Mouse (Mus musculus): ENCODE data around the gene Cma1. TPM values are rescaled to one million over a fixed set of nuclear protein-coding genes. Genes with fewer than 3 reads are reported as not detected.
"Not testable (repeated sequence)": the region's sequence is repeated elsewhere in the genome, so short reads cannot be mapped to it uniquely, and the experiment has no call there.

Cma1 gene
- polyA plus RNA-seq (2015; fragmentation: Nextera tagmentation; extraction: Ambion mirVana): 0.43 TPM in 1 of 2 replicates, not detected in the other

- Histone ChIP-seq H3K4me1 (replicated peaks) (no peaks in the 10 kb centered on the region), H3K27ac (no peak within 1 kb of the TSS), H3K4me3 (no peak within 1 kb of the TSS), H3K9ac (no peak within 1 kb of the TSS), H3K9me3 (no peaks in the 10 kb centered on the region), H3K4me2 (no peak within 1 kb of the TSS), H3K27me3 (no peaks in the 10 kb centered on the region), H3K36me3 (no peaks in the 10 kb centered on the region)
- ATAC-seq (ENCODE audit: low FRiP score): no peak
- 88% methylated on average over 4 of the region's 4 CpGs for WGBS
Measured at GRCm38 (mm10) chr14:55944575-55944974, at the start of gene Cma1. Gene Cma1 (minus strand): TSS chr14:55944675.

- not testable (repeated sequence) for H3K27me3 ChIP-seq; H3K9ac ChIP-seq; ATAC-seq (ENCODE audit: low FRiP score); H3K4me2 ChIP-seq; H3K9me3 ChIP-seq; H3K4me3 ChIP-seq; H3K36me3 ChIP-seq; H3K4me1 ChIP-seq (replicated peaks); H3K27ac ChIP-seq
- WGBS: 100% methylated on average over 2 of the region's 3 CpGs
Measured at GRCm38 (mm10) chr14:55987464-55987863, 43.0 kb upstream of the Cma1 start.

DNA sequence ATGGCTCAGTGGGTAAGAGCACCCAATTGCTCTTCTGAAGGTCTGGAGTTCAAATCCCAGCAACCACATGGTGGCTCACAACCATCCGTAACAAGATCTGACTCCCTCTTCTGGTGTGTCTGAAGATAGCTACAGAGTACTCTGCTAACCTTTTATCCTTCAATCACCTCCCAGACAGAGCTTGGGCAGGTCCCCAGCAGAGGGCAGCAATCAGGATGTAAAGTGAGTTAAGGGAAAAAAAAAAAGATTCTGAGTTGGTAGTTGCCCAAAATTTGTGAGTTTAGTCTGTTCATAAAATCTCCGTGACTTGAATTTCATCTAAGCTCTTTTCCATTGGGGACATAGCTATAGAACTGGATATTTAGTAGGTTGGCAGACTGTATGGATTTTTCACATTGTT lies 19.4 kb upstream of the Cma1 start:
- H3K27me3 ChIP-seq; H3K4me2 ChIP-seq; ATAC-seq (ENCODE audit: low FRiP score); H3K4me3 ChIP-seq; H3K9ac ChIP-seq; H3K27ac ChIP-seq; H3K36me3 ChIP-seq; H3K4me1 ChIP-seq (replicated peaks); H3K9me3 ChIP-seq: not testable (repeated sequence)
- WGBS: 48% methylated on average over 2 of the region's 2 CpGs

DNA sequence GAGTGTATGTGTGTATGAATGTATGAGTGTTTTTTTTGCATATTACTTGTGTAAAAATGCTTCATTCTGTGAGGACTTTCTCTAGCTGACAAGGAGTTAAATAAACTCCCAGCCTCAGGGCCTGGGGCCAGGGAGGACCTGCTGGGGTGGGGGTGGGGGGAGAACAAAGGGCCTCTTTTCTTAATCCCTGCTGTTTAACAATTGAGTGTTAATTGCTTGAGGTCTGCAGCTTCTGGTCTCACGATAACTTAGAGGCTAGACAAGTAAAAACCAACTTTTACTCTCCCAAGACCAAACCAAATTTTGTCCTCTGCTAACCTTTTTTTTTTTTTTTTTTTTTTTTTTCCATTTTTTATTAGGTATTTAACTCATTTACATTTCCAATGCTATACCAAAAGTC lies 18.8 kb upstream of the Cma1 start:
- WGBS: 0% methylated on average over 1 of the region's 1 CpGs
- no peaks in the 10 kb centered on the region for H3K4me1 ChIP-seq (replicated peaks)
- no peak overlapping the region for H3K4me2 ChIP-seq
- H3K27me3 ChIP-seq: no peaks in the 10 kb centered on the region
- no peak overlapping the region for H3K9ac ChIP-seq
- H3K36me3 ChIP-seq: no peaks in the 10 kb centered on the region
- no peak for ATAC-seq (ENCODE audit: low FRiP score)
- no peaks in the 10 kb centered on the region for H3K9me3 ChIP-seq
- H3K27ac ChIP-seq: no peak overlapping the region
- no peak overlapping the region for H3K4me3 ChIP-seq

DNA sequence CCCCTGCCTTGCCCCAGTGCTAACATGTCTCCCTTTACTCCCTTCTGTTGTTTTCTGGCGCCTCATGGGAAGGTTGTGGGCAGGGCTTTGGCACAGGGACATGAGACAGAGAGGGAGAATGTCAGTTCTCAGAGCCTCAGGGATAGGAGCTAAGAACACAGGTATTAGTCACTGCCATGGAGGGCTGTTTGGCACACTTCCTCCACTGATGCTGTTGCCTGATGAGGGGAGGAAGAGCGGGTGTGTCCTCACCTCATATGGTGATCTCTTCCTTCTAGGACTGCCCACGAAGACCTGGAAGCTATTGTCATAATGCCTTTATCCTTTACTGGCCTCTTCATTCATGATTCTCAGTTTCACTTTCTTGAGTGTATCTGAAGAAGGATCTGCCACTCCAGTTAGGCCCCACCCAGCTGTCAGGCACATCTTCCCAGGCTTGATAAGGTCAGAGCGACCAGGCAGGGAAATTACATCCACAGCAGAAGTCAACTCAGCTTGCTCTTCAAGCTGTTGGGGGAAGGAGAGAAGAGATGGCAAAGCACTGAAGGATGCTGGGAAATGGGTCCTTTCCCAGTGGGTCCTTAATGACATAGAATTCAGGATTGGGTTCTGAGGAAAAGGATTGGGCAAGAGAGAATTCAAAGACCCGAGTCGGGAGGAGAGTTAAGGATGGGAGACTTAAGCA lies 6.0 kb upstream of the Cma1 start, which contains the start of gene Cma2:
TSS of gene Cma2 (plus strand) at position 635 of the 685 bp plus-strand sequence.
- H3K27ac ChIP-seq: no peak within 1 kb of the TSS
- H3K4me3 ChIP-seq: no peak within 1 kb of the TSS
- H3K4me1 ChIP-seq (replicated peaks): no peaks in the 10 kb centered on the region
- H3K36me3 ChIP-seq: no peaks in the 10 kb centered on the region
- H3K4me2 ChIP-seq: no peak within 1 kb of the TSS
- no peaks in the 10 kb centered on the region for H3K9me3 ChIP-seq
- H3K27me3 ChIP-seq: no peaks in the 10 kb centered on the region
- ATAC-seq (ENCODE audit: low FRiP score): no peak
- no peak within 1 kb of the TSS for H3K9ac ChIP-seq
- 87% methylated on average over 6 of the region's 6 CpGs for WGBS

- Histone ChIP-seq H3K4me2 (no peak overlapping the region), H3K27ac (no peak overlapping the region), H3K4me3 (no peak overlapping the region), H3K36me3 (no peaks in the 10 kb centered on the region), H3K9me3 (no peaks in the 10 kb centered on the region), H3K4me1 (replicated peaks) (no peaks in the 10 kb centered on the region), H3K9ac (no peak overlapping the region), H3K27me3 (no peaks in the 10 kb centered on the region)
- ATAC-seq (ENCODE audit: low FRiP score): no peak
- WGBS: 85% methylated on average over 2 of the region's 2 CpGs
Measured at GRCm38 (mm10) chr14:55946269-55946969, 1.9 kb upstream of the Cma1 start.

DNA sequence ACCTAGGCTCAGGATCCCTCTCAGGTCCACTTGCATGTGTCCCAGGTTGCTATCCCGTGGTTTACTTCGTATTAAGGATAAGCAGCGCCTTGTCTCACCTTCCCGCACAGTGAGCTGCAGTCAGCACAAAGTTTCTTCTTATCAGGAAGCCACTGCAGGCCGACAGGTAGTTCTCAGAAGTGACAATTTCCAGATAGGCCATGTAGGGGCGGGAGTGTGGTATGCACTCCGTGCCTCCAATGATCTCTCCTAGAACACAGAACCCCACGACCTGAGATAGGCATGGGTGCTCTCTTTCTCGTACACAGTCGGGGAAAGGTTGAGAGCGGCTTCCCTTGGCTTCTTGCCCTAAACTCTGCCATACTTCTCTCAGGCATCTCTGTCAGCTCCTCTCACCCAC lies 874 bp downstream of the Cma1 start:
- H3K36me3 ChIP-seq: no peaks in the 10 kb centered on the region
- H3K9me3 ChIP-seq: no peaks in the 10 kb centered on the region
- WGBS: 86% methylated on average over 11 of the region's 11 CpGs
- H3K4me1 ChIP-seq (replicated peaks): no peaks in the 10 kb centered on the region
- no peak overlapping the region for H3K27ac ChIP-seq
- no peaks in the 10 kb centered on the region for H3K27me3 ChIP-seq
- no peak overlapping the region for H3K4me3 ChIP-seq
- no peak overlapping the region for H3K9ac ChIP-seq
- H3K4me2 ChIP-seq: no peak overlapping the region
- no peak for ATAC-seq (ENCODE audit: low FRiP score)

GRCm38 (mm10) chr14:55940070-55940800 lies 4.2 kb downstream of the Cma1 start:
- no peaks in the 10 kb centered on the region for H3K36me3 ChIP-seq
- no peaks in the 10 kb centered on the region for H3K9me3 ChIP-seq
- H3K27ac ChIP-seq: no peak overlapping the region
- no peak overlapping the region for H3K4me2 ChIP-seq
- WGBS: 55% methylated on average over 7 of the region's 7 CpGs
- H3K4me3 ChIP-seq: no peak overlapping the region
- ATAC-seq (ENCODE audit: low FRiP score): no peak
- H3K9ac ChIP-seq: no peak overlapping the region
- H3K27me3 ChIP-seq: no peaks in the 10 kb centered on the region
- H3K4me1 ChIP-seq (replicated peaks): no peaks in the 10 kb centered on the region

- Histone ChIP-seq H3K4me1 (replicated peaks) (no peaks in the 10 kb centered on the region), H3K9me3 (no peaks in the 10 kb centered on the region), H3K4me2 (no peak overlapping the region), H3K4me3 (no peak overlapping the region), H3K27ac (no peak overlapping the region), H3K27me3 (no peaks in the 10 kb centered on the region), H3K36me3 (no peaks in the 10 kb centered on the region), H3K9ac (no peak overlapping the region)
- 72% methylated on average over 7 of the region's 7 CpGs for WGBS
- no peak for ATAC-seq (ENCODE audit: low FRiP score)
Measured at GRCm38 (mm10) chr14:55933586-55933985, 10.9 kb downstream of the Cma1 start.

GRCm38 (mm10) chr14:55929263-55929997 lies 15.0 kb downstream of the Cma1 start:
- H3K9ac ChIP-seq: no peak overlapping the region
- H3K4me2 ChIP-seq: no peak overlapping the region
- no peaks in the 10 kb centered on the region for H3K27me3 ChIP-seq
- no peak overlapping the region for H3K27ac ChIP-seq
- no peak for ATAC-seq (ENCODE audit: low FRiP score)
- H3K9me3 ChIP-seq: no peaks in the 10 kb centered on the region
- no peak overlapping the region for H3K4me3 ChIP-seq
- no peaks in the 10 kb centered on the region for H3K36me3 ChIP-seq
- H3K4me1 ChIP-seq (replicated peaks): no peaks in the 10 kb centered on the region
- WGBS: 84% methylated on average over 12 of the region's 12 CpGs

DNA sequence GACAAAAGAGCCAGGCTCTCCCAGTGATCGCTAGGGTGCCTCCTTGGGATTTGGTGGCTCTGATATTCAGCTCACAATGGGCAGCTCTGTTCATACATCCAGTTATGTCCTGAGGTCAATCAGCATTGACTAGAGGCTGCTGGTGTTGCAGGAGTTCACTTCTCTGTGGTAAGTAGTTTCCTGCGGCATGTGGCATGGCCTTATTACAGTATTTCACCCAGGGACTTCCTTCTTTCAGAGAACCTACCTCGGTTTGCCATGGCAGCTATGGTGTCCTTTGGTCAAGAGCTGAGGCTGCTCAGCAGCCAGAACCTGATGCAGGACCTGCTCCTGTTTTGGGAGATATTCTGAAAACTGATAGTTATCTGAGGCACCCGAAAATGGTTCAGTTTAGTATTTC lies 17.6 kb downstream of the Cma1 start:
- WGBS: 89% methylated on average over 4 of the region's 4 CpGs
- no peaks in the 10 kb centered on the region for H3K36me3 ChIP-seq
- H3K4me1 ChIP-seq (replicated peaks): no peaks in the 10 kb centered on the region
- H3K4me2 ChIP-seq: no peak overlapping the region
- H3K27ac ChIP-seq: no peak overlapping the region
- H3K27me3 ChIP-seq: no peaks in the 10 kb centered on the region
- no peak for ATAC-seq (ENCODE audit: low FRiP score)
- H3K4me3 ChIP-seq: no peak overlapping the region
- no peak overlapping the region for H3K9ac ChIP-seq
- no peaks in the 10 kb centered on the region for H3K9me3 ChIP-seq

Measured in hindbrain, embryonic 13.5 days (tissue).